Mouse (Mus musculus): ENCODE results near the gene Atp10a. TPM values are rescaled to one million over a fixed set of nuclear protein-coding genes. Genes with fewer than 3 reads are reported as not detected.

Gene Atp10a
- polyA plus RNA-seq, 1 experiment from 2014 or later: 1.1 TPM

DNA sequence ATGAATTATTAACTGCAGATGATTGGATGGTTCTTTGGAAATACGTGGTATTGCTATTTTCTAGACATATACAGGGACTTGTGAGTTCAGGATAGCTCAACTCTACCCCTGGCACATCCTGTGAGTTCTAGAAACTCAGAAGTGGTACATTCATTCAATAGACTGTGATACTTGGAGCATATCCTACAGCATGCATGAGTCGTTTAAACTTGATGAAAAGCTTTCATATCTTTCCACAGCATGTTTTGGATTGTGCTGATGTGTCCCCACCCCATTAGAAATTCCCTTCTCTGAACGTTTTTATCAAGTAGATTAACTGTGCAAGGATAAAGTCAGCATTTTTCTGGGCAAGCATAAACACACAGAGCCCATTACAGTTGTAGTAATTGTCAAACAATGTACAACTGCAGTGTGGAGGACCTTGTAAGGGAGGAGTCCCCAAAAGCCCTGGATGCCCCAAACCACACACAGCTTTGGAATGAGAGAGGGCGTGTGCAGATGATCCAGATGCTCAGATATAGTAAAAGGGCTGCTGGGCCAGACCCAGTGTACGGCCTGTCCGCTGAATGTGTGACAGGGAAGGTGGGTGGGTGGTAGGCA is 35.1 kb downstream of the Atp10a start:
- no peaks in the 10 kb centered on the region for H3K27me3 ChIP-seq
- H3K4me1 ChIP-seq (replicated peaks): peaks cover 14% of the 10 kb centered on the region
- no peak overlapping the region for H3K4me3 ChIP-seq
- no peak overlapping the region for H3K9ac ChIP-seq
- no peaks in the 10 kb centered on the region for H3K36me3 ChIP-seq
- no peaks in the 10 kb centered on the region for H3K9me3 ChIP-seq
- 81% methylated on average over 6 of the region's 6 CpGs for WGBS
- no peak overlapping the region for H3K4me2 ChIP-seq
- H3K27ac ChIP-seq (replicated peaks): no peak overlapping the region
- no peak for ATAC-seq (ENCODE audit: low FRiP score, low read depth)

- H3K36me3 ChIP-seq: no peaks in the 10 kb centered on the region
- no peak; the same call in 1 of the 2 replicates for ATAC-seq (ENCODE audit: low FRiP score, low read depth)
- peaks cover 14% of the 10 kb centered on the region for H3K4me1 ChIP-seq (replicated peaks)
- no peaks in the 10 kb centered on the region for H3K9me3 ChIP-seq
- H3K4me2 ChIP-seq: no peak overlapping the region
- 85% methylated on average over 2 of the region's 2 CpGs for WGBS
- H3K9ac ChIP-seq: no peak overlapping the region
- H3K27ac ChIP-seq (replicated peaks): no peak overlapping the region
- H3K4me3 ChIP-seq: no peak overlapping the region
- no peaks in the 10 kb centered on the region for H3K27me3 ChIP-seq
Measured at GRCm38 (mm10) chr7:58692704-58693103, 36.7 kb downstream of the Atp10a start.

GRCm38 (mm10) chr7:58693342-58693741 is 37.4 kb downstream of the Atp10a start:
- peaks cover 14% of the 10 kb centered on the region for H3K4me1 ChIP-seq (replicated peaks)
- no peaks in the 10 kb centered on the region for H3K27me3 ChIP-seq
- H3K9ac ChIP-seq: no peak overlapping the region
- no peak overlapping the region for H3K4me2 ChIP-seq
- no peak for ATAC-seq (ENCODE audit: low FRiP score, low read depth)
- H3K9me3 ChIP-seq: no peaks in the 10 kb centered on the region
- no peaks in the 10 kb centered on the region for H3K36me3 ChIP-seq
- H3K27ac ChIP-seq (replicated peaks): no peak overlapping the region
- H3K4me3 ChIP-seq: no peak overlapping the region
- 58% methylated on average over 3 of the region's 3 CpGs for WGBS

- 100% methylated on average over 1 of the region's 1 CpGs for WGBS
- no peaks in the 10 kb centered on the region for H3K9me3 ChIP-seq
Measured at GRCm38 (mm10) chr7:58695661-58696060, 39.7 kb downstream of the Atp10a start.

DNA sequence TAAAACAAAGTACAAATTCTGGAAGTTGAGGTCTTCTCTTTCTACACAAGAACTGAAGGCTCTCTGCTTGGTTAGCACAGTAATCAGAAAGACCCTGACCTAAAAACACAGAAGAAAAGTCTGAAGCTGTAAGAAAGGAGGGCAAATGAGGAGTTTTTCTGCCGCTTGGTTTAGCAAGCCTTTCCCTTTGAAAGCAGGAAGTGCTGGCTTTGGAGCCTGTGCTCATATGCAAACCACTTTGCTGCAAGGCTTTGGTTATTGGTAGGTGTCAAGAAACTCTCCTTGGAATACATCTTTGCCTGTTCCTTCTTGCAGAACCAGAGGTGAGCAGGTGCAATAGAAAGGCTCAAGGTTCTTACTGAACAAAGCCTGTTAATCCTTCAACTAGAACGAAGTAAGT is 41.1 kb downstream of the Atp10a start:
- 67% methylated on average over 2 of the region's 2 CpGs for WGBS
- no peak overlapping the region for H3K4me3 ChIP-seq
- no peaks in the 10 kb centered on the region for H3K9me3 ChIP-seq
- H3K36me3 ChIP-seq: no peaks in the 10 kb centered on the region
- no peaks in the 10 kb centered on the region for H3K4me1 ChIP-seq (replicated peaks)
- ATAC-seq (ENCODE audit: low FRiP score, low read depth): no peak
- H3K27me3 ChIP-seq: no peaks in the 10 kb centered on the region
- H3K27ac ChIP-seq (replicated peaks): no peak overlapping the region
- H3K9ac ChIP-seq: no peak overlapping the region
- H3K4me2 ChIP-seq: no peak overlapping the region

More at GRCm38 (mm10) chr7:58695661-58696060, 39.7 kb downstream of the Atp10a start:
- no peak overlapping the region for H3K27ac ChIP-seq (replicated peaks)
- no peak overlapping the region for H3K9ac ChIP-seq
- ATAC-seq (ENCODE audit: low FRiP score, low read depth): no peak
- H3K36me3 ChIP-seq: no peaks in the 10 kb centered on the region
- H3K4me1 ChIP-seq (replicated peaks): peaks cover 2% of the 10 kb centered on the region; the same call in 1 of the 2 replicates
- H3K4me3 ChIP-seq: no peak overlapping the region
- no peak overlapping the region for H3K4me2 ChIP-seq
- no peaks in the 10 kb centered on the region for H3K27me3 ChIP-seq

DNA sequence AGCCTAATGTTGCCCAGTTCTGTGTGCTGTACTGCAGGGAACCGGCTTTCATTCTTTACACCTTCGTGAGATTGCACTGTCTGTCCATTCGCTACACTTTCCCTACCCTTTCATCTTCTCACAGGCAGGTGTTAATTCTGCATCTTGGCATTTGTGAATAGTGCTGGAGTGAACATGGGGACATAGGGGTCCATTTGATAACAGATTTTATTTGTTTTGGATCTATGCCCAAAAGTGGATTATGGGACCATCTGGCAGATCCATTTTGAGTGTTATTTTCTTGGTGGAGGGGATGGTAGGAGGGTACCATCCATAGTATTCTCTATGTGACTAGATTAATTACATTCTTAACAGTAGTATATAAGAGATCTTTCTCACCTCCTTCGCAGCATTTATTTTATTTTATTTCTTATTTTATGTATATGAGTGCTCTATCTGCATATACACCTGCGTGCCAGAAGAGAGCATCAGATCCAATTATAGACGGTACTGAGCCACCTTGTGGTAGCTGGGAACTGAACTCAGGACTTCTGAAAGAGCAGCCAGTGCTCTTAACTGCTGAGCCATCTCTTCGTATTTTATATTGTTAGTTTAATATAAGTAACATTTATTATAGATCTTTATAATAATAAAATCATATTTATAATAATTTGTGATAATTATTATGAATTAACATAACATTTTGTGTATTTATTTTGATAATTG is 42.9 kb downstream of the Atp10a start:
- Histone ChIP-seq H3K4me1 (replicated peaks) (no peaks in the 10 kb centered on the region), H3K27me3 (no peaks in the 10 kb centered on the region), H3K27ac (replicated peaks) (no peak overlapping the region), H3K9ac (no peak overlapping the region), H3K9me3 (no peaks in the 10 kb centered on the region), H3K4me3 (no peak overlapping the region), H3K36me3 (no peaks in the 10 kb centered on the region), H3K4me2 (no peak overlapping the region)
- 84% methylated on average over 7 of the region's 7 CpGs for WGBS
- ATAC-seq (ENCODE audit: low FRiP score, low read depth): no peak

DNA sequence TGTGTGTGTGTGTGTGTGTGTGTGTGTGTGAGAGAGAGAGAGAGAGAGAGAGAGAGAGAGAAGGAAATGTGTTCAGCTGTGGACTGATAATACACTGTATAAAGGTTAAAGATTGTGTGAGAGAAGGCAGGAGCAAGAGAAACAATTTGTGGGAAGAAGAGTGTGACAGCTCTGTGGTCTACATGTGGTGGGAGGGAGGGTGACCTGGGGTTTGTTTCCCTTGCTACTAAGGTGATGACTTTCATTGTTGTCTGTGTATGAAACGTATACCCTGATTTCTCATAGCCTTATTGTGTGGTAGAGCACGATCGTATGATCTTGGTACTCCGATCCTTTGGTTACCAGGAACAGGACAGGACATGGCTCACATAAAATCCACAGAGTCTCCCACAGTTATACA is 45.3 kb downstream of the Atp10a start:
- Histone ChIP-seq H3K4me3 (no peak overlapping the region), H3K4me1 (replicated peaks) (no peaks in the 10 kb centered on the region), H3K9ac (no peak overlapping the region), H3K27me3 (no peaks in the 10 kb centered on the region), H3K27ac (replicated peaks) (no peak overlapping the region), H3K36me3 (no peaks in the 10 kb centered on the region), H3K9me3 (no peaks in the 10 kb centered on the region), H3K4me2 (no peak overlapping the region)
- 90% methylated on average over 4 of the region's 4 CpGs for WGBS
- no peak for ATAC-seq (ENCODE audit: low FRiP score, low read depth)

GRCm38 (mm10) chr7:58705158-58705557 is 49.2 kb downstream of the Atp10a start:
- no peak for ATAC-seq (ENCODE audit: low FRiP score, low read depth)

DNA sequence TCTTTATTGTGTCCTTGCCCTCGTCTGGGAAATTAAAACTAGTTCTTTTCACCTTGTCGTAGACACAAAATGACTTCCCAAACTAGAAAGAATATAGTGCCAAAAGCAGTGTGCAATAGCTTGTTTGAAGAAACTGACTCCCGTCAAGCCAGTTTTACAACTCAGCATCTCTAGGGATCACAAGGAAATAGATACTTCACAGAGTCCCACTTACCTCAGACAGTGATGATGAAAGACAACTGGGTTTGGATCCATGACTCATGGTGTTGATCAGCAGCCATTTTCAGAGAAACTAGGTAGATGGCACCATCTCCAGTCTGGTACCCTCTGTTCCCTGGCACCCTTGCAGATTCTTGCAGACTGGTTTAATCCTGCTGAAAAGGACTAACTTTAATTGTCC is 53.3 kb downstream of the Atp10a start:
- Histone ChIP-seq H3K9me3 (no peaks in the 10 kb centered on the region), H3K27me3 (no peaks in the 10 kb centered on the region), H3K4me1 (replicated peaks) (no peaks in the 10 kb centered on the region), H3K9ac (no peak overlapping the region), H3K36me3 (no peaks in the 10 kb centered on the region), H3K4me2 (no peak overlapping the region), H3K27ac (replicated peaks) (no peak overlapping the region), H3K4me3 (no peak overlapping the region)
- 89% methylated on average over 3 of the region's 3 CpGs for WGBS
- ATAC-seq (ENCODE audit: low FRiP score, low read depth): no peak

More at GRCm38 (mm10) chr7:58705158-58705557, 49.2 kb downstream of the Atp10a start:
- H3K4me3 ChIP-seq: no peak overlapping the region
- H3K27ac ChIP-seq (replicated peaks): no peak overlapping the region
- no peaks in the 10 kb centered on the region for H3K36me3 ChIP-seq
- WGBS: 91% methylated on average over 3 of the region's 3 CpGs
- H3K9ac ChIP-seq: no peak overlapping the region
- no peaks in the 10 kb centered on the region for H3K4me1 ChIP-seq (replicated peaks)
- no peaks in the 10 kb centered on the region for H3K27me3 ChIP-seq
- H3K9me3 ChIP-seq: no peaks in the 10 kb centered on the region
- no peak overlapping the region for H3K4me2 ChIP-seq

DNA sequence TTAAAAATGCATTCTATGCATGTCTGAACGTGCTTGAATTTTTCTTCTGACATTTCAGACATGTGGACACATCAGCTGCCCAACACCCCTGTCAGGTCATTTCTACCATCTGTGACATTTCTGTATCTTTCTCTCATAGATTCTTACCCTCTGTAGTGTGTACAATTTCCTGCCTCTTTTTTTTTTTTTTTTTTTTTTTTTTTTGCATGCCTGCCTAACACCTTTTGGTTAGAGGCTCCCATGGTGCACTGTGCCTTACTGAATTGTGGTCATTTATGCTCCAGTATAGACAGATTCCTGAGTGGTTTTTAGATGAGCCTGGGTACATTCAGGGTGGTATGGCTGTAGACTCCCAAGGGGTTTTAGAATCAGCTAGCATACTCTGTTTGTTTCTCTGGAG is 54.3 kb downstream of the Atp10a start:
- Histone ChIP-seq H3K27ac (replicated peaks) (no peak overlapping the region), H3K9me3 (no peaks in the 10 kb centered on the region), H3K9ac (no peak overlapping the region), H3K4me2 (no peak overlapping the region), H3K4me1 (replicated peaks) (no peaks in the 10 kb centered on the region), H3K27me3 (no peaks in the 10 kb centered on the region), H3K4me3 (no peak overlapping the region), H3K36me3 (no peaks in the 10 kb centered on the region)
- 98% methylated on average over 1 of the region's 1 CpGs for WGBS
- ATAC-seq (ENCODE audit: low FRiP score, low read depth): no peak

- ATAC-seq (ENCODE audit: low FRiP score, low read depth): no peak
- H3K4me1 ChIP-seq (replicated peaks): no peaks in the 10 kb centered on the region
- no peak overlapping the region for H3K9ac ChIP-seq
- 81% methylated on average over 7 of the region's 7 CpGs for WGBS
- no peaks in the 10 kb centered on the region for H3K36me3 ChIP-seq
- no peaks in the 10 kb centered on the region for H3K27me3 ChIP-seq
- H3K9me3 ChIP-seq: no peaks in the 10 kb centered on the region
- H3K4me2 ChIP-seq: no peak overlapping the region
- no peak overlapping the region for H3K27ac ChIP-seq (replicated peaks)
- H3K4me3 ChIP-seq: no peak overlapping the region
Measured at GRCm38 (mm10) chr7:58711811-58712210, 55.8 kb downstream of the Atp10a start.

GRCm38 (mm10) chr7:58715576-58716144 is 59.7 kb downstream of the Atp10a start:
- 76% methylated on average over 1 of the region's 1 CpGs for WGBS
- Histone ChIP-seq H3K27ac (replicated peaks) (no peak overlapping the region), H3K36me3 (no peaks in the 10 kb centered on the region), H3K4me3 (no peak overlapping the region), H3K9ac (no peak overlapping the region), H3K27me3 (no peaks in the 10 kb centered on the region), H3K4me2 (no peak overlapping the region), H3K4me1 (replicated peaks) (no peaks in the 10 kb centered on the region), H3K9me3 (no peaks in the 10 kb centered on the region)
- ATAC-seq (ENCODE audit: low FRiP score, low read depth): no peak

Data from hindbrain, embryonic 15.5 days (tissue).